32 mouse cellular contexts compared by ENCODE assay signal in the genomic region with DNA sequence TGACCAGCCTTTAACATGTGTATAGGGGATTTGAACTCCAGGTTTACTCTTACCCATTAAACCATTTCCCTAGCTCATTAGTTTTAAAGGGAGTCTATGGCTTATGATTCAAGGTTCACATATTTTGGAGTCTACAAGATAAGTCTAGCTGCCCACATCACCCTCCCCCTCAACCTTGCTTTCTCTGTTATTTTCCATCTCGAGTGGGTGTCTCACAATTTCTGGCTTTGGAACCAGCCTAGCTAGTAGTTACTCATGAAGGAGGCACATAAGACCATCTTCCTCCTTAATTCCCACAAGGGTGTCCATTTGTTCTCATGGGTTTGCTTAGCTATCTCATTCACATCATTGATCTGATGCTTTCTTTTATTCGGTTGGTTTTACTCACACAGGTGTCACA.
"Had no signal": no experiment of that assay in that cellular context is flagged by ENCODE, and none has a peak within 500 bp of the region (broad histone marks: within the 10 kb centered on the region; RNA-seq: fewer than 3 reads in every experiment).

No protein-coding gene starts in this region.

- H3K27ac ChIP-seq: heart, embryonic 13.5 days; heart, embryonic 15.5 days; hindbrain, embryonic 10.5 days; hindbrain, embryonic 12.5 days; hindbrain, embryonic 13.5 days; hindbrain, embryonic 14.5 days; hindbrain, embryonic 15.5 days; hindbrain, postnatal 0 days; intestine, embryonic 15.5 days; kidney, embryonic 15.5 days; kidney, postnatal 0 days; layer of hippocampus, adult 2 months had no signal

- H3K4me3 ChIP-seq: heart, embryonic 12.5 days; heart, embryonic 13.5 days; heart, embryonic 15.5 days; hindbrain, embryonic 10.5 days; hindbrain, embryonic 12.5 days; hindbrain, embryonic 13.5 days; hindbrain, embryonic 15.5 days; intestine, embryonic 15.5 days; kidney, embryonic 15.5 days; layer of hippocampus, adult 2 months had no signal

- DNase-seq: heart, postnatal 10 days; heart, postnatal 14 days; heart, postnatal 36 days; kidney, adult 11 months; kidney, adult 18-20 months; kidney, adult 2 months; kidney, adult 8-10 months; kidney, adult 9 months; kidney, postnatal 10 days; kidney, postnatal 14 days; kidney, postnatal 25 days; kidney, postnatal 36 days; kidney, postnatal 4 days; layer of hippocampus, adult 9-11 months; layer of hippocampus, postnatal 36 days had no signal

- ATAC-seq: hindbrain, embryonic 16.5 days; hindbrain, postnatal 0 days; inflammation-experienced regulatory T-cells, adult 6 months; intestine, embryonic 15.5 days; intestine, embryonic 16.5 days; intestine, postnatal 0 days had no signal
